Mouse (Mus musculus) CH12.LX (cell line): ENCODE data around the gene Slc12a7. TPM values are rescaled to one million over a fixed set of nuclear protein-coding genes. Genes with fewer than 3 reads are reported as not detected.

Source experiments
- DNase-seq: peaks from one replicate; pipeline ENCODE4 v3.0.0-alpha.2; 2013; ENCODE audit errors: extremely low read depth
- H3K27ac ChIP-seq: 2 replicates; pipeline ENCODE4 v1.5.1; 2012; ENCODE audit warnings: low read depth, mild to moderate bottlenecking, control low read depth, moderate library complexity; ENCODE audit not compliant: insufficient read depth
- H3K27me3 ChIP-seq: replicated peaks from 2 replicates; pipeline ENCODE3; 2012; ENCODE audit warnings: inconsistent platforms
- H3K36me3 ChIP-seq, 2 experiments: replicated peaks in 1 of 2; 2 replicates each; pipeline versions ENCODE3 to v1.6.1; 2012; ENCODE audit warnings: inconsistent platforms in 1 of 2, low read length in 1 of 2, mild to moderate bottlenecking in 1 of 2, mixed read lengths in 1 of 2, moderate library complexity in 1 of 2; ENCODE audit not compliant: control insufficient read depth in 1 of 2, insufficient read depth in 1 of 2
- H3K4me1 ChIP-seq, 2 experiments: 2 replicates each; pipeline ENCODE4 v1.6.1; 2012; ENCODE audit warnings: inconsistent platforms in 1 of 2, moderate library complexity in 1 of 2; ENCODE audit not compliant: insufficient read depth in 2 of 2, control insufficient read depth in 1 of 2
- H3K4me2 ChIP-seq: 2 replicates; pipeline ENCODE4 v1.6.1; 2012; ENCODE audit warnings: low read depth, mild to moderate bottlenecking, control low read depth; ENCODE audit not compliant: poor library complexity, insufficient read depth, severe bottlenecking
- H3K4me3 ChIP-seq, 3 experiments: fragments of 150-350 bp in 1 of 3; sonication (generic) in 1 of 3; replicated peaks in 1 of 3; 2 replicates each; pipeline versions ENCODE3 to v1.5.1; 2011 to 2012; ENCODE audit warnings: low read depth in 2 of 3, low read length in 2 of 3, mild to moderate bottlenecking in 2 of 3, moderate library complexity in 2 of 3, control low read depth in 1 of 3, improper control_type of control experiment in 1 of 3, inconsistent platforms in 1 of 3, mixed read lengths in 1 of 3; ENCODE audit not compliant: poor library complexity in 1 of 3
- H3K79me2 ChIP-seq: replicated peaks from 2 replicates; pipeline ENCODE4 v1.6.1; 2012; ENCODE audit warnings: mild to moderate bottlenecking, moderate library complexity; ENCODE audit not compliant: control insufficient read depth, poor library complexity, insufficient read depth, severe bottlenecking; ENCODE audit errors: extremely low read depth
- H3K9ac ChIP-seq: 2 replicates; pipeline ENCODE4 v1.6.1; 2012; ENCODE audit warnings: low read depth, mild to moderate bottlenecking, control low read depth, moderate library complexity; ENCODE audit not compliant: insufficient read depth
- H3K9me3 ChIP-seq: replicated peaks from 2 replicates; pipeline ENCODE3; 2012; ENCODE audit warnings: low read length, inconsistent platforms, mixed read lengths
- CTCF ChIP-seq, 2 experiments: IDR thresholded peaks in 1 of 2; conservative IDR thresholded peaks in 1 of 2; 2 replicates each; pipeline ENCODE4 v1.5.1; 2011 to 2012; ENCODE audit warnings: low read depth in 2 of 2, low read length in 2 of 2, improper control_type of control experiment in 1 of 2, inconsistent platforms in 1 of 2, mild to moderate bottlenecking in 1 of 2, moderate library complexity in 1 of 2
- E2F4 ChIP-seq: IDR thresholded peaks from 2 replicates; pipeline ENCODE4 v1.6.1; 2011; ENCODE audit warnings: low read depth, low read length, improper control_type of control experiment; ENCODE audit not compliant: insufficient replicate concordance
- EP300 ChIP-seq: IDR thresholded peaks from 2 replicates; pipeline ENCODE4 v1.6.1; 2011; ENCODE audit warnings: low read length, improper control_type of control experiment
- ETS1 ChIP-seq: conservative IDR thresholded peaks from 2 replicates; pipeline ENCODE4 v1.6.1; 2012; ENCODE audit warnings: low read depth, mild to moderate bottlenecking, inconsistent platforms, low read length, improper control_type of control experiment, moderate library complexity
- HCFC1 ChIP-seq: IDR thresholded peaks from 2 replicates; pipeline ENCODE4 v1.6.1; 2012; ENCODE audit warnings: low read depth, mild to moderate bottlenecking, inconsistent platforms, low read length, improper control_type of control experiment
- JUND ChIP-seq: conservative IDR thresholded peaks from 2 replicates; pipeline ENCODE4 v1.6.1; 2011; ENCODE audit warnings: low read depth, low read length, improper control_type of control experiment
- MAFK ChIP-seq: IDR thresholded peaks from 2 replicates; pipeline ENCODE4 v1.6.1; 2011; ENCODE audit warnings: low read length, improper control_type of control experiment; ENCODE audit not compliant: insufficient replicate concordance
- MXI1 ChIP-seq: IDR thresholded peaks from 2 replicates; pipeline ENCODE4 v1.6.1; 2011; ENCODE audit warnings: mild to moderate bottlenecking, low read depth, low read length, improper control_type of control experiment
- MYC ChIP-seq: IDR thresholded peaks from 2 replicates; pipeline ENCODE4 v1.6.1; 2011; ENCODE audit warnings: low read depth, mild to moderate bottlenecking, improper control_type of control experiment, low read length
- RAD21 ChIP-seq: IDR thresholded peaks from 2 replicates; pipeline ENCODE4 v1.6.1; 2011; ENCODE audit warnings: low read depth, mild to moderate bottlenecking, low read length, improper control_type of control experiment, moderate library complexity
- RCOR1 ChIP-seq: conservative IDR thresholded peaks from 2 replicates; pipeline ENCODE4 v1.6.1; 2012; ENCODE audit warnings: low read depth, mild to moderate bottlenecking, inconsistent platforms, low read length, improper control_type of control experiment
- SMC3 ChIP-seq: IDR thresholded peaks from 2 replicates; pipeline ENCODE4 v1.6.1; 2011; ENCODE audit warnings: low read depth, low read length, improper control_type of control experiment
- TCF12 ChIP-seq: IDR thresholded peaks from 2 replicates; pipeline ENCODE4 v1.6.1; 2014; ENCODE audit warnings: low read depth, mild to moderate bottlenecking, inconsistent platforms, low read length, improper control_type of control experiment
- USF2 ChIP-seq: conservative IDR thresholded peaks from 2 replicates; pipeline ENCODE4 v1.6.1; 2011; ENCODE audit warnings: low read depth, low read length, improper control_type of control experiment
- ZMIZ1 ChIP-seq: IDR thresholded peaks from 2 replicates; pipeline ENCODE4 v1.6.1; 2012; ENCODE audit warnings: low read depth, mild to moderate bottlenecking, inconsistent platforms, low read length, improper control_type of control experiment
- ZNF384 ChIP-seq: IDR thresholded peaks from 2 replicates; pipeline ENCODE4 v1.6.1; 2012; ENCODE audit warnings: low read depth, low read length, improper control_type of control experiment, inconsistent platforms
- dilution Hi-C: fragments of 300-500 bp; cut with MboI; formaldehyde crosslinking; loops from 2 replicates; pipeline ENCODE4 v1.14.3; 2020; ENCODE audit warnings: low sequenced_read_pairs; ENCODE audit not compliant: extremely low pct_unique_long_range_greater_than_20kb, extremely low pct_ligation_motif_present
- in situ Hi-C: fragments of 300-500 bp; cut with MboI; formaldehyde crosslinking; loops from 3 replicates; pipeline ENCODE4 v1.14.3; 2019; ENCODE audit warnings: low sequenced_read_pairs, low pct_ligation_motif_present, low pct_unique_long_range_greater_than_20kb, mixed read lengths
- polyA plus RNA-seq: library from polyadenylated mRNA; unstranded; fragments of >175 nt; gene quantifications from 2 replicates; pipeline ENCODE4 v1.2.1, GENCODE M21; 2012; ENCODE audit warnings: low read depth; ENCODE audit not compliant: insufficient read length
- total RNA-seq, 2 experiments: library from RNA; depleted of rRNA; stranded (reverse); fragments of 300-350 nt in 1 of 2; fragments of >200 nt in 1 of 2; gene quantifications; 2 replicates each; pipeline ENCODE4 v1.2.3; 2012 to 2014

The Slc12a7 gene
- total and polyA plus RNA-seq, 3 experiments = 1.0 to 5.8 (median 2.5) TPM

DNA sequence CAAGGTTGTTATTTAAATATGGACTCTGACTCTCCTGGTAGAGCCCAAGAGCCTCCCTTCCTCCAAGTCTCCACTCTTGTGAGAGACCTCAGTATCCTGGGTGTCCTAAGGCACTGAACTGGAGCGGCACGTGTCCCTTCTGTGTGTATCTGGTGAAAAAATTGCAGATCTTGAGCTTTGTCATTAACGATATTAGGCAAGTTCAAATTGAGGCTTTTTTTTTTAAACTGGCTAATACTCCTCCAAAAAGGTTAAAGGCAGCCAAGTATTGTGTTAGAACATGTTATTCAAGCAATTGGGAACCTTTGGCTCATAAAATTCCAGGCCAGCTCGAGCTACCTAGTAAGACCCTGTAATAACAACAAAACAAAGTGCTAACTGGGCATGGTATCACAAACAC is 12.7 kb upstream of the Slc12a7 start:
- H3K9ac ChIP-seq = no peak overlapping the region
- no peaks in the 10 kb centered on the region for H3K4me1 ChIP-seq
- DNase-seq = no peak
- H3K9me3 ChIP-seq = no peaks in the 10 kb centered on the region
- no peaks in the 10 kb centered on the region for H3K36me3 ChIP-seq
- H3K4me2 ChIP-seq = no peak overlapping the region
- H3K27me3 ChIP-seq = peaks cover 6% of the 10 kb centered on the region
- no peak overlapping the region for H3K4me3 ChIP-seq
- no peaks in the 10 kb centered on the region for H3K79me2 ChIP-seq
- in situ Hi-C loops (loop anchor here (10.0 kb wide), 2 partner anchors 105 to 195 kb away; no protein-coding TSS in a partner anchor), dilution Hi-C loops (no loop called here)
- H3K27ac ChIP-seq = no peak overlapping the region
- TF ChIP-seq ZNF384 (no peak), E2F4 (no peak), TCF12 (no peak), USF2 (no peak), MYC (no peak), MAFK (no peak), ZMIZ1 (no peak), HCFC1 (no peak), RCOR1 (no peak), MXI1 (no peak), EP300 (no peak)
- TF ChIP-seq, all 38 proteins: peak for 0

DNA sequence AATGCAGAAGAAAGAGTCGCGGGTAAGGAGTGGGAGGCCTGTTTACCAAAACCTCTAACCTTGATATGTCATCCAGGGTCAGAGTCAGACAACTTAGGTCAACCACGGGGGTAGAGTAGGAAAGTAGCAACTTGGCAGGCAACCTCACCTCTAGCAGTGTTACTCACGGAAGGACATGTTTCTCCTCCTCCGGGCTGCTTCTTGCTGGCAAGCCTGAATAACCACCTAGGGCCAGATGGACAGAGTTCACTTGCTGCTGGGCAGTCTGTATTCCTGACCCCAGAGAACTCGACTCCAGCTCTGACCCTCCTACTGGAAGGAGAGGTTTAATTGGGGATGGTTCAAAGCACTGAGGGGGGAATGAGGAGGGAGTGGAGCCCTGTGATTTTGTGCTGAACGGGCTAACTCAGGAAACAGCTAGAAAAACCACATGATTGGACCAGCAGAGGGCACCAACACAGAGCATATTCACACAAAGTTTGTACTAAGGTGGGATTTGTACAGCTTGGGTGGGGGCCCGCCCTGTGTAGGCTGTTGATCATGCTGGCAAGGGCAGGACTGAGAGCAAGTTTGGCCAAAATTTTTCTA is 9.7 kb upstream of the Slc12a7 start:
- Histone ChIP-seq H3K4me1 (0 out of 4 replicates have a peak, but pooled peaks cover 0 to 2% of the 10 kb centered on the region in 2 experiments), H3K79me2 (no peaks in the 10 kb centered on the region), H3K36me3 (no peaks in the 10 kb centered on the region), H3K27ac (no peak overlapping the region), H3K4me2 (no peak overlapping the region), H3K27me3 (peaks cover 5% of the 10 kb centered on the region), H3K4me3 (no peak overlapping the region), H3K9ac (no peak overlapping the region), H3K9me3 (no peaks in the 10 kb centered on the region)
- dilution Hi-C loops = no loop called here
- no peak for DNase-seq
- in situ Hi-C loops = loop anchor here (10.0 kb wide), 2 partner anchors 102 to 192 kb away; no protein-coding TSS in a partner anchor
- no peak for TF ChIP-seq ETS1
- no peak for TF ChIP-seq EP300
- TF ChIP-seq JUND = no peak
- peak; percentile 18 to 71; a peak in 2 of 4 replicates for TF ChIP-seq CTCF (conservative IDR thresholded peaks at IDR 0.05 in 1 of 2, IDR thresholded peaks at IDR 0.05 in 1 of 2; ENCODE audit: low read depth in 2 of 2, low read length in 2 of 2)
- TF ChIP-seq ZMIZ1 = no peak
- peak; percentile 54 for TF ChIP-seq RAD21
- TF ChIP-seq E2F4 = no peak
- TF ChIP-seq MXI1 = no peak
- peak; percentile 61 for TF ChIP-seq SMC3
